Mouse (Mus musculus) kidney, embryonic 14.5 days (tissue): ENCODE results near the gene Prkn. TPM values are rescaled to one million over a fixed set of nuclear protein-coding genes. Genes with fewer than 3 reads are reported as not detected.

Experiments
- ATAC-seq: fragments of 200-750 bp; cut with Nextera tagmentation; 2 replicates; pipeline ENCODE4 v1.8.0; 2017; ENCODE audit warnings: moderate number of reproducible peaks, mild to moderate bottlenecking, moderate TSS enrichment, moderate library complexity; ENCODE audit not compliant: low FRiP score, low TSS enrichment
- H3K27ac ChIP-seq: fragments of 300-500 bp; sonication (generic); 2 replicates; pipeline ENCODE4 v1.5.1; 2014; ENCODE audit warnings: low read depth, mild to moderate bottlenecking, low read length, moderate library complexity, mixed read lengths
- H3K27me3 ChIP-seq: fragments of 300-500 bp; sonication (generic); 2 replicates; pipeline ENCODE4 v1.6.1; 2014; ENCODE audit warnings: mild to moderate bottlenecking, low read length; ENCODE audit not compliant: control insufficient read depth, insufficient read depth
- H3K36me3 ChIP-seq: fragments of 300-500 bp; sonication (generic); 2 replicates; pipeline ENCODE4 v1.6.1; 2014; ENCODE audit warnings: low read length, mixed read lengths; ENCODE audit not compliant: control insufficient read depth, insufficient read depth
- H3K4me1 ChIP-seq: fragments of 300-500 bp; sonication (generic); 2 replicates; pipeline ENCODE4 v1.6.1; 2014; ENCODE audit warnings: low read length, mixed read lengths; ENCODE audit not compliant: control insufficient read depth, insufficient read depth
- H3K4me2 ChIP-seq: fragments of 300-500 bp; sonication (generic); replicated peaks from 2 replicates; pipeline ENCODE4 v1.6.1; 2014; ENCODE audit warnings: low read depth, mild to moderate bottlenecking, low read length
- H3K4me3 ChIP-seq: fragments of 300-500 bp; sonication (generic); 2 replicates; pipeline ENCODE4 v1.5.1; 2014; ENCODE audit warnings: mild to moderate bottlenecking, low read length
- H3K9ac ChIP-seq: fragments of 300-500 bp; sonication (generic); 2 replicates; pipeline ENCODE4 v1.6.1; 2014; ENCODE audit warnings: low read depth, mild to moderate bottlenecking, low read length, moderate library complexity
- H3K9me3 ChIP-seq: fragments of 300-500 bp; sonication (generic); 2 replicates; pipeline ENCODE4 v1.6.1; 2016; ENCODE audit warnings: low read length; ENCODE audit not compliant: control insufficient read depth
- WGBS: fragments of 180-500 bp; shearing (Covaris S2); extraction: QIAGEN DNeasy Blood & Tissue Kit; methylation state at CpG from one replicate; pipeline ENCODE4 v1.1.7; 2014; 5-methylcytosine and 5-hydroxymethylcytosine counted together
- polyA plus RNA-seq: library from polyadenylated mRNA; unstranded; fragments of >200 nt; fragmentation: Nextera tagmentation; extraction: Ambion mirVana; gene quantifications from 2 replicates; pipeline ENCODE4 v1.2.1, GENCODE M21; 2014

Gene Prkn
- polyA plus RNA-seq, 1 experiment from 2014 or later = 2.2 TPM

DNA sequence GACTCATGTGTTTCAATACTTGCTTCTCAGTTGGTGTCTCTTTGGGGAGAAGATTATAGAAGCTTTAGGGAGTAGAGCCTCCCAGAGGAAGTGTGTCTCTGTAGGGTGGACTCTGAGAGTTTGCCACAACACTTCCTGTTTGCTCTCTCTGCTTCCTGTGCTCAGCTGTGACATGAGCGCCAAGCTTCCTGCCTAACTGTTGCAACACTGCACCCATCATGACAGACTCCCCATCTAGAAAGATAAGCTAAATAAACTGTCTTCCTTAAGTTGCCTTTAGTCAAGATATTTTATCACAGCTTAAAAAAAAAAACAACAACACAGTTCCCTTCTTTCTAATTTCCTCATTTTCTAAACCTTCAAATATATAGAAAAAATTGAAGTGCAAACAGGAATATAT, 1130.0 kb downstream of the Prkn start:
- H3K9me3 ChIP-seq = no peaks in the 10 kb centered on the region
- H3K4me3 ChIP-seq = no peak overlapping the region
- no peaks in the 10 kb centered on the region for H3K36me3 ChIP-seq
- H3K9ac ChIP-seq = no peak overlapping the region
- peaks cover 4% of the 10 kb centered on the region; the same call in 1 of the 2 replicates for H3K4me1 ChIP-seq
- H3K27ac ChIP-seq = no peak overlapping the region
- WGBS = 86% methylated on average over 1 of the region's 1 CpGs
- H3K27me3 ChIP-seq = no peaks in the 10 kb centered on the region
- no peak for ATAC-seq
- no peak overlapping the region for H3K4me2 ChIP-seq

- no peak overlapping the region for H3K9ac ChIP-seq
- H3K4me2 ChIP-seq = peak overlapping the region; percentile 34; the same call in 1 of the 2 replicates
- no peak for ATAC-seq
- no peak overlapping the region for H3K4me3 ChIP-seq
- H3K27me3 ChIP-seq = no peaks in the 10 kb centered on the region
- H3K4me1 ChIP-seq = peaks cover 12% of the 10 kb centered on the region; the same call in 1 of the 2 replicates
- H3K27ac ChIP-seq = no peak overlapping the region
- H3K9me3 ChIP-seq = no peaks in the 10 kb centered on the region
- H3K36me3 ChIP-seq = no peaks in the 10 kb centered on the region
- WGBS = 5% methylated on average over 9 of the region's 9 CpGs
Observed at GRCm38 (mm10) chr17:11972550-11972949, 1132.4 kb downstream of the Prkn start.

DNA sequence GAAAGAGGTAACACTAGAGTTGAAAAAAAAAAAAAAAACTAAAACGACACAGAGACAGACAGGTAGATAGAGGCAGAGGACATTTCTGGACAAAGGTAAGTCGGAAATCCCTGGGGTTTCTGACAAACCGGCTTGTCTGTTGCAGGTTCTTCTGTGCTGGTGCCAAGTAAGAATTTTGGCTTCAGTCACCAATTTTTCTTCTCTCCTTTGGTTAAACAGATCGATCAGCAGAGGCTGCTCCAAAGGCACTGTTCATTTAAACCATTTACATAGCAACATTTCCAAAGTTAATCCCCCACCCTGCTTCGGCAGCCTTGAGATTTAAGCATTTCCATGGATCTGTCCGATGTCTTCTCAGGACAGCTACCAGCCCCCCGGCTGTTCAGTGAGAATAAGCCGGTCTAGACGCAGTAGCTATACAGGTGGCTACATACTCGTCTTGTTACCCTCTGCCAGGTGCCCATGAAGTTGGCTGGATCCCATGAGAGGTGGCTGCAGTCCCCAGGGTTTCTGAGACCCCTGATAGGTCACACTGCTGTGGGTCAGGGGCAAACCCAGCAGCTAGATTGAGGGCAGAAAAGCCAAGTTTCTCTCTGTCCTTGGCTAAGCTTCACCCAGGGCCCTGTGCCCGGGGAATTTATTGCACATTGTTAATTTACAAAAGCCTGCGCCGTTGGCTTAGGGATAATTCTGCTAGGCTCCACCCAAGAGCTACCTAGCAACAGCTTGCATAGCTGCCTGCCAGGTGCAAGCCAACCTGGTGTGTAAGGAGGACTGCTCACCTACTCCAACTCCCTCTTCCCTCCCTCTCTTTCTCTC, 1133.0 kb downstream of the Prkn start:
- no peak for ATAC-seq
- peaks cover 12% of the 10 kb centered on the region; the same call in 1 of the 2 replicates for H3K4me1 ChIP-seq

GRCm38 (mm10) chr17:11975062-11975607, 1135.0 kb downstream of the Prkn start:
- H3K9me3 ChIP-seq = no peaks in the 10 kb centered on the region
- H3K4me2 ChIP-seq = no peak overlapping the region
- no peak overlapping the region for H3K27ac ChIP-seq
- peaks cover 12% of the 10 kb centered on the region; the same call in 1 of the 2 replicates for H3K4me1 ChIP-seq
- no peaks in the 10 kb centered on the region for H3K27me3 ChIP-seq
- H3K4me3 ChIP-seq = no peak overlapping the region
- no peaks in the 10 kb centered on the region for H3K36me3 ChIP-seq
- H3K9ac ChIP-seq = no peak overlapping the region
- peak; percentile 82 for ATAC-seq
- 23% methylated on average over 7 of the region's 7 CpGs for WGBS

More for the DNA sequence above, 1133.0 kb downstream of the Prkn start:
- Histone ChIP-seq H3K27me3 (no peaks in the 10 kb centered on the region), H3K9ac (no peak overlapping the region), H3K36me3 (no peaks in the 10 kb centered on the region), H3K4me3 (no peak overlapping the region), H3K27ac (no peak overlapping the region), H3K4me2 (no peak overlapping the region), H3K9me3 (no peaks in the 10 kb centered on the region)
- WGBS = 54% methylated on average over 13 of the region's 13 CpGs

GRCm38 (mm10) chr17:11978260-11978821, 1138.2 kb downstream of the Prkn start:
- Histone ChIP-seq H3K27me3 (no peaks in the 10 kb centered on the region), H3K27ac (no peak overlapping the region), H3K4me1 (peaks cover 12% of the 10 kb centered on the region; the same call in 1 of the 2 replicates), H3K9me3 (no peaks in the 10 kb centered on the region), H3K4me2 (no peak overlapping the region), H3K4me3 (no peak overlapping the region), H3K36me3 (no peaks in the 10 kb centered on the region), H3K9ac (no peak overlapping the region; the same call in 1 of the 2 replicates)
- peak; percentile 47 for ATAC-seq
- 30% methylated on average over 17 of the region's 17 CpGs for WGBS

GRCm38 (mm10) chr17:11981666-11982065, 1141.5 kb downstream of the Prkn start:
- WGBS = 61% methylated on average over 9 of the region's 9 CpGs
- ATAC-seq = no peak
- Histone ChIP-seq H3K27ac (no peak overlapping the region), H3K9me3 (no peaks in the 10 kb centered on the region), H3K9ac (no peak overlapping the region), H3K4me1 (peaks cover 3% of the 10 kb centered on the region; the same call in 1 of the 2 replicates), H3K36me3 (no peaks in the 10 kb centered on the region), H3K4me3 (no peak overlapping the region), H3K27me3 (no peaks in the 10 kb centered on the region), H3K4me2 (no peak overlapping the region)

GRCm38 (mm10) chr17:11988110-11988837, 1148.1 kb downstream of the Prkn start:
- H3K9ac ChIP-seq = no peak overlapping the region
- H3K27ac ChIP-seq = no peak overlapping the region
- no peak for ATAC-seq
- H3K27me3 ChIP-seq = no peaks in the 10 kb centered on the region
- WGBS = 77% methylated on average over 14 of the region's 14 CpGs
- no peaks in the 10 kb centered on the region for H3K9me3 ChIP-seq
- no peaks in the 10 kb centered on the region for H3K4me1 ChIP-seq
- no peak overlapping the region for H3K4me3 ChIP-seq
- no peak overlapping the region for H3K4me2 ChIP-seq
- no peaks in the 10 kb centered on the region for H3K36me3 ChIP-seq

DNA sequence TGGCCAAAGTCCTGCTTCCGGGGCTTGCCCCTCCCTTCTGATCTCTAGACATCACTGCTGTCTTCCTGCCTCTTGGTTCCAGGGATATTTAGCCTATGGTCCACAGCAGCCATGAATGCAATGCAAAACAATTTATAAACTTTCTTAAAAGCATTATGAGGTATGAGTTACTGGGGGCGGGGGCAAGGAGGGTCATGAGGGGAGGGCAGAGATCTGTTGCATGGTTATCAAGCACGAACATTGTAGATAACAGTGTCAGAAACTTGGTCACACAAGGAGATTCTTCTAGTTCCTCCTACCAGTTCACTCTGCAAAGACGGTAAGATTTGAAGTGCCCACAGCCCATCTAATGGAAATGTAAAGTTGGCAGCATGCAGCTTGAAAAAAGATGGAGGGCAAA, 1149.1 kb downstream of the Prkn start:
- WGBS = 87% methylated on average over 4 of the region's 4 CpGs
- H3K36me3 ChIP-seq = no peaks in the 10 kb centered on the region
- H3K27ac ChIP-seq = no peak overlapping the region
- no peak overlapping the region for H3K4me3 ChIP-seq
- H3K4me1 ChIP-seq = no peaks in the 10 kb centered on the region
- H3K27me3 ChIP-seq = no peaks in the 10 kb centered on the region
- H3K9me3 ChIP-seq = no peaks in the 10 kb centered on the region
- no peak overlapping the region; the same call in 1 of the 2 replicates for H3K9ac ChIP-seq
- H3K4me2 ChIP-seq = no peak overlapping the region
- no peak for ATAC-seq
